Mouse (Mus musculus) kidney, postnatal 25 days (tissue): ENCODE measurements around the gene Cdc42se2.

Source experiments
- DNase-seq, 2 experiments: peaks; one replicate each; pipeline ENCODE4 v3.0.0; 2021; ENCODE audit warnings: mixed read lengths in 2 of 2

Gene Cdc42se2

GRCm38 (mm10) chr11:54708153-54708552 is 79.3 kb downstream of the Cdc42se2 start:
- no peak for DNase-seq

- peak; percentile 67 to 91 for DNase-seq
Measured at GRCm38 (mm10) chr11:54703306-54703705, 84.2 kb downstream of the Cdc42se2 start.

- no peak for DNase-seq
Measured at GRCm38 (mm10) chr11:54701848-54702247, 85.6 kb downstream of the Cdc42se2 start.

GRCm38 (mm10) chr11:54699972-54700371 is 87.5 kb downstream of the Cdc42se2 start:
- DNase-seq: no peak

GRCm38 (mm10) chr11:54698636-54699035 is 88.8 kb downstream of the Cdc42se2 start:
- DNase-seq: no peak

- peak in 1 of 2 experiments; percentile 24 for DNase-seq
Measured at GRCm38 (mm10) chr11:54697611-54698010, 89.9 kb downstream of the Cdc42se2 start.

GRCm38 (mm10) chr11:54695951-54696350 is 91.5 kb downstream of the Cdc42se2 start:
- DNase-seq: peak; percentile 29 to 55

- no peak for DNase-seq
Measured at GRCm38 (mm10) chr11:54694291-54694690, 93.2 kb downstream of the Cdc42se2 start.

GRCm38 (mm10) chr11:54693696-54694095 is 93.8 kb downstream of the Cdc42se2 start:
- DNase-seq: no peak

- DNase-seq: peak; percentile 47 to 60
Measured at GRCm38 (mm10) chr11:54691179-54691578, 96.3 kb downstream of the Cdc42se2 start.

GRCm38 (mm10) chr11:54690171-54690570 is 97.3 kb downstream of the Cdc42se2 start:
- DNase-seq: no peak

GRCm38 (mm10) chr11:54684831-54685230 is 102.6 kb downstream of the Cdc42se2 start:
- DNase-seq: no peak

GRCm38 (mm10) chr11:54679141-54679540 is 108.3 kb downstream of the Cdc42se2 start:
- DNase-seq: peak; percentile 24 to 60

GRCm38 (mm10) chr11:54675792-54676489 is 111.5 kb downstream of the Cdc42se2 start:
- DNase-seq: no peak

GRCm38 (mm10) chr11:54673575-54674298 is 113.7 kb downstream of the Cdc42se2 start:
- no peak for DNase-seq
